In the genomic region with DNA sequence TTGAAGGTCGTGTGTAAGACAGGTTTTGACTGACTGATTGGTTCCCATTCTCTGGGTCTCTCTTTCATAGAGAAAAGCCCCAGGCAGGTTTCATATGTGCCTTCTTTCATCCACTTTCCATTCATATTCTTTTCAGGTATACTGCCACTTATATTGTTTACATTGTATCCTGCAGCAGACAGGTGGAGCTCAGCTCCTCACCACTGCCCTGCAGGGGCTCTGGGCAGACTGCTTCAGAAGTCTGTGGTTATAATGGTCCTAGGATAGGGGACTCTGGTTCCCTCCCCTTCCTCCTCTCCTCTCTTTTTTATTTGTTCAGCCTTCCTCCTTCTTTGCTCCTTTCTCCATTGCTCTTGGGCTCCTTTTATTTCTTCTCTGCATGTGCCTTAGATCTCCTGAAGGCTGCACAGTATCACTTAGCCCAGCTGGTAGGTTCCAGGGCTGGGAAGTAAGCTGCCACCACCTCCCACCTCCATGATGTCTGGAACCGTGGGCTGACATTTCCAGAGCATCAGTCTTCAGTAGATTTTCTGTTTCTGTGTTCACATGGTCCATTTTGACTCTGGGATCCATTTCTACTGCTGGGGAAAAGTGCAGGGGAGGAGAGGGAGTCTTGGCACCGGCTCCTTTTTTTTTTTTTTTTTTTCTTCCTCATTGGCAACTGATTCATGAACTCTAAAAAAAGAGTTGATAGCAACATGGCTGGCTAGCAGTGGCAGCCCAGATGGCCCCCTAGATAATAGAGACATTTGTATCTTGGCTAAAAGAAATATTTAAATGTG, we compare ENCODE assay signal across 18 mouse cellular contexts. TPM values are rescaled to one million over a fixed set of nuclear protein-coding genes. Genes with fewer than 3 reads are reported as not detected.
A peak's percentile ranks its signal among the peaks of the same experiment; 100 is the strongest.
DNase-seq lines count a peak whose midpoint lies in the region; ATAC-seq and TF ChIP-seq lines count a peak whose summit lies in the region.
"Had no signal": no experiment of that assay in that cellular context is flagged by ENCODE, and none has a peak within 500 bp of the region (broad histone marks: within the 10 kb centered on the region; RNA-seq: fewer than 3 reads in every experiment).

No protein-coding gene starts in this region.

- DNase-seq in layer of hippocampus, adult 18-20 months (ENCODE audit: low spot score in 2 of 2) = peak; percentile 66 to 77
- DNase-seq in layer of hippocampus, postnatal 25 days (ENCODE audit: extremely low spot score in 1 of 2, low spot score in 1 of 2) = no peak
- DNase-seq in G1E (ENCODE audit: low spot score) = no peak
- DNase-seq in left cerebral cortex, adult 2 months (ENCODE audit: extremely low spot score in 1 of 2, low spot score in 2 of 2) = peak; percentile 54 to 59
- DNase-seq in retina, embryonic 14.5 days (ENCODE audit: low spot score) = no peak
- no peak for DNase-seq in kidney, adult 18-20 months
- DNase-seq: adrenal gland, postnatal 25 days; B cell, adult 2 months; cerebellum, adult 11-12 months; heart, postnatal 14 days; lung, postnatal 36 days had no signal

- no peaks in the 10 kb centered on the region for H3K36me3 ChIP-seq in G1E (replicated peaks)
- no peaks in the 10 kb centered on the region for H3K36me3 ChIP-seq in forebrain, embryonic 15.5 days
- H3K36me3 ChIP-seq: liver, embryonic 12.5 days had no signal

- H3K4me3 ChIP-seq in G1E (ENCODE audit: low read depth, low read length) = 0 out of 2 replicates have a peak overlapping the region, but pooled peaks have one; percentile 41
- H3K4me3 ChIP-seq in forebrain, embryonic 15.5 days = no peak overlapping the region
- no peak overlapping the region for H3K4me3 ChIP-seq in left cerebral cortex, adult 2 months
- H3K4me3 ChIP-seq: liver, embryonic 12.5 days had no signal

- H3K27ac ChIP-seq in forebrain, embryonic 15.5 days (replicated peaks) = peak overlapping the region; percentile 80
- peak overlapping the region; percentile 36; the same call in 1 of the 2 replicates for H3K27ac ChIP-seq in left cerebral cortex, adult 2 months
- H3K27ac ChIP-seq: hindbrain, postnatal 0 days; liver, embryonic 12.5 days had no signal

- H3K4me2 ChIP-seq in forebrain, embryonic 15.5 days (replicated peaks) = no peak overlapping the region
- H3K4me2 ChIP-seq: liver, embryonic 12.5 days had no signal

- no peaks in the 10 kb centered on the region for H3K9me3 ChIP-seq in G1E (replicated peaks)
- no peaks in the 10 kb centered on the region for H3K9me3 ChIP-seq in forebrain, embryonic 15.5 days
- H3K9me3 ChIP-seq: liver, embryonic 12.5 days had no signal

- H3K4me1 ChIP-seq in G1E (ENCODE audit: insufficient read depth, low read depth, low read length) = peaks cover 47% of the 10 kb centered on the region
- peaks cover 40% of the 10 kb centered on the region for H3K4me1 ChIP-seq in forebrain, embryonic 15.5 days

- 14% methylated on average over 3 of the region's 3 CpGs for WGBS in forebrain, embryonic 15.5 days

- intact Hi-C loops in left cerebral cortex, adult 2 months (cut with DNase I) = loop anchor here (1.0 to 2.0 kb wide), 2 partner anchors 12 to 44 kb away; no protein-coding TSS in a partner anchor

- no peak overlapping the region for H3K9ac ChIP-seq in forebrain, embryonic 15.5 days (replicated peaks)
- H3K9ac ChIP-seq: liver, embryonic 12.5 days had no signal

- H3K27me3 ChIP-seq in G1E (ENCODE audit: insufficient read depth, low read length) = peaks cover 50% of the 10 kb centered on the region
- H3K27me3 ChIP-seq in forebrain, embryonic 15.5 days = no peaks in the 10 kb centered on the region

- no peak for TF ChIP-seq CTCF in G1E (IDR thresholded peaks at IDR 0.05; ENCODE audit: low read depth, low read length)
- TF ChIP-seq CTCF in left cerebral cortex, adult 2 months (IDR thresholded peaks at IDR 0.05) = no peak

- no peak for ATAC-seq in G1E (ENCODE audit: extremely low read depth, insufficient number of reproducible peaks, low FRiP score, poor library complexity, severe bottlenecking)
- peak; percentile 27; the same call in 1 of the 2 replicates for ATAC-seq in forebrain, embryonic 15.5 days (replicated peaks)
- no peak for ATAC-seq in megakaryocyte-erythroid progenitor cell, adult 5-6 weeks (replicated peaks; ENCODE audit: low FRiP score, low TSS enrichment, poor library complexity, severe bottlenecking)
- ATAC-seq: hindbrain, postnatal 0 days; liver, embryonic 12.5 days had no signal

RNA-seq across cellular contexts. Expression of gene Cnih3, which starts 16.6 kb away (rescaled TPM):
- total RNA-seq in layer of hippocampus, adult 18-20 months (2021) = 10 to 100 TPM; 59.8 to 61.7 TPM
- total RNA-seq in layer of hippocampus, postnatal 25 days (2021) = 10 to 100 TPM; 64.2 to 66.6 TPM
- total RNA-seq in G1E (2014; fragmentation: Nextera tagmentation) (not detected in 2 replicates), G1E (2017) (0.11 TPM in 1 of 2 replicates, not detected in the other)
- not detected in 2 replicates for polyA plus RNA-seq in G1E (2012)
- polyA plus RNA-seq in forebrain, embryonic 15.5 days (2015; fragmentation: Nextera tagmentation; extraction: Ambion mirVana) = 39.4 and 42.7 TPM in 2 replicates
- 10 to 100 TPM; 76.9 to 78.0 TPM for total RNA-seq in left cerebral cortex, adult 2 months (2021)
- total RNA-seq in megakaryocyte-erythroid progenitor cell, adult 5-6 weeks (2014; fragmentation: Nextera tagmentation) = not detected in 2 replicates
- total RNA-seq in megakaryocyte-erythroid progenitor cell, adult 5-6 weeks (2017) = not detected in 2 replicates
- total RNA-seq: adrenal gland, postnatal 25 days; gastrocnemius, adult 8-10 months; heart, adult 8-10 months; heart, postnatal 14 days had no signal
- polyA plus RNA-seq: kidney, embryonic 14.5 days had no signal

Comparison
In these comparisons a context has a peak if more than half of its experiments do, and no peak if none do; other contexts are left out.
1. DNase-seq: peak in layer of hippocampus, adult 18-20 months (2 of 2) and left cerebral cortex, adult 2 months (2 of 2); none in layer of hippocampus, postnatal 25 days (0 of 2), G1E (single experiment), retina, embryonic 14.5 days (single experiment) and kidney, adult 18-20 months (single experiment).
2. RNA of gene Cnih3, which starts 16.6 kb away (total RNA-seq): 76.9 to 78.0 TPM in left cerebral cortex, adult 2 months, 64.2 to 66.6 TPM in layer of hippocampus, postnatal 25 days and 59.8 to 61.7 TPM in layer of hippocampus, adult 18-20 months; 0.11 TPM in G1E and not detected in megakaryocyte-erythroid progenitor cell, adult 5-6 weeks; every median in the first group is over 10 times any median in the second.